Mouse (Mus musculus): ENCODE data around the gene Tmcc3.

The Tmcc3 gene

GRCm38 (mm10) chr10:94595705-94596104, 284.0 kb downstream of the Tmcc3 start:
- DNase-seq: peak; percentile 67

- DNase-seq: peak; percentile 77
Measured at GRCm38 (mm10) chr10:94599846-94600245, 288.1 kb downstream of the Tmcc3 start.

- no peak for DNase-seq
Measured at GRCm38 (mm10) chr10:94601034-94601433, 289.3 kb downstream of the Tmcc3 start.

GRCm38 (mm10) chr10:94605491-94605890, 293.7 kb downstream of the Tmcc3 start:
- no peak for DNase-seq

- peak; percentile 83 for DNase-seq
Measured at GRCm38 (mm10) chr10:94609309-94609777, 297.6 kb downstream of the Tmcc3 start.

- no peak for DNase-seq
Measured at GRCm38 (mm10) chr10:94611228-94611968, 299.6 kb downstream of the Tmcc3 start.

GRCm38 (mm10) chr10:94611969-94612440, 300.3 kb downstream of the Tmcc3 start:
- no peak for DNase-seq

- no peak for DNase-seq
Measured at GRCm38 (mm10) chr10:94619586-94619985, 307.8 kb downstream of the Tmcc3 start.

GRCm38 (mm10) chr10:94620561-94620960, 308.8 kb downstream of the Tmcc3 start:
- no peak for DNase-seq

- DNase-seq: no peak
Measured at GRCm38 (mm10) chr10:94621420-94622225, 309.9 kb downstream of the Tmcc3 start.

- no peak for DNase-seq
Measured at GRCm38 (mm10) chr10:94622281-94622680, 310.5 kb downstream of the Tmcc3 start.

GRCm38 (mm10) chr10:94622828-94623227, 311.1 kb downstream of the Tmcc3 start:
- no peak for DNase-seq

- DNase-seq: peak; percentile 56
Measured at GRCm38 (mm10) chr10:94623617-94624016, 311.9 kb downstream of the Tmcc3 start.

GRCm38 (mm10) chr10:94625036-94625435, 313.3 kb downstream of the Tmcc3 start:
- DNase-seq: no peak

GRCm38 (mm10) chr10:94625606-94626005, 313.9 kb downstream of the Tmcc3 start:
- DNase-seq: no peak

- DNase-seq: no peak
Measured at GRCm38 (mm10) chr10:94630771-94631280, 319.1 kb downstream of the Tmcc3 start.

- DNase-seq: no peak
Measured at GRCm38 (mm10) chr10:94631541-94632113, 319.9 kb downstream of the Tmcc3 start.

- no peak for DNase-seq
Measured at GRCm38 (mm10) chr10:94632245-94632644, 320.5 kb downstream of the Tmcc3 start.

- no peak for DNase-seq
Measured at GRCm38 (mm10) chr10:94638599-94638998, 326.9 kb downstream of the Tmcc3 start.

GRCm38 (mm10) chr10:94639281-94639680, 327.5 kb downstream of the Tmcc3 start:
- DNase-seq: no peak

- DNase-seq: no peak
Measured at GRCm38 (mm10) chr10:94640067-94640466, 328.3 kb downstream of the Tmcc3 start.
